In genomic region chr5:65390648-65391644, GRCm38 (mm10) we compare ENCODE assay signal across 8 mouse cellular contexts. TPM values are rescaled to one million over a fixed set of nuclear protein-coding genes. Genes with fewer than 3 reads are reported as not detected.
DNase-seq lines count a peak whose midpoint lies in the region; ATAC-seq and TF ChIP-seq lines count a peak whose summit lies in the region.

Rpl9 (minus strand) TSS chr5:65391444.
Lias (plus strand) TSS chr5:65391497.

- dilution Hi-C loops in CH12.LX (cut with MboI; ENCODE audit: extremely low pct_ligation_motif_present, extremely low pct_unique_long_range_greater_than_20kb, low sequenced_read_pairs), result no loop called here

- peak within 1 kb of the TSS; percentile 83 to 96 (median 94) for H3K4me3 ChIP-seq in CH12.LX (replicated peaks in 1 of 3; ENCODE audit: low read depth in 2 of 3, low read length in 2 of 3, poor library complexity in 1 of 3)
- peak within 1 kb of the TSS; percentile 97 for H3K4me3 ChIP-seq in forebrain, embryonic 11.5 days (ENCODE audit: low read depth, low read length)
- H3K4me3 ChIP-seq in heart, embryonic 16.5 days (ENCODE audit: low read length), result peak within 1 kb of the TSS; percentile 71
- peak within 1 kb of the TSS; percentile 94 for H3K4me3 ChIP-seq in liver, embryonic 15.5 days (replicated peaks)
- peak within 1 kb of the TSS; percentile 89 for H3K4me3 ChIP-seq in neural tube, embryonic 12.5 days

- WGBS in forebrain, embryonic 11.5 days, result under 1% methylated on average over 83 of the region's 83 CpGs
- under 1% methylated on average over 83 of the region's 83 CpGs for whole genome bisulfite sequencing in heart, embryonic 16.5 days
- under 1% methylated on average over 83 of the region's 83 CpGs for WGBS in liver, embryonic 15.5 days (ENCODE audit: insufficient replicate concordance)
- under 1% methylated on average over 83 of the region's 83 CpGs for WGBS in neural tube, embryonic 12.5 days

- no peak for TF ChIP-seq RAD21 in CH12.LX (IDR thresholded peaks at IDR 0.05; ENCODE audit: low read depth, low read length)

- peak within 1 kb of the TSS; percentile 99 for H3K4me2 ChIP-seq in CH12.LX (ENCODE audit: insufficient read depth, low read depth, poor library complexity, severe bottlenecking)
- peak within 1 kb of the TSS; percentile 80 for H3K4me2 ChIP-seq in forebrain, embryonic 11.5 days (ENCODE audit: low read depth, low read length, severe bottlenecking)
- peak within 1 kb of the TSS; percentile 89 for H3K4me2 ChIP-seq in heart, embryonic 16.5 days (ENCODE audit: low read depth, low read length)
- H3K4me2 ChIP-seq in liver, embryonic 15.5 days, result peak within 1 kb of the TSS; percentile 80
- peak within 1 kb of the TSS; percentile 87 for H3K4me2 ChIP-seq in neural tube, embryonic 12.5 days (replicated peaks)

- peak within 1 kb of the TSS; percentile 99 for H3K9ac ChIP-seq in CH12.LX (ENCODE audit: insufficient read depth, low read depth)
- peak within 1 kb of the TSS; percentile 98 for H3K9ac ChIP-seq in forebrain, embryonic 11.5 days (ENCODE audit: low read length)
- peak within 1 kb of the TSS; percentile 90 for H3K9ac ChIP-seq in heart, embryonic 16.5 days (ENCODE audit: low read length)
- H3K9ac ChIP-seq in liver, embryonic 15.5 days, result peak within 1 kb of the TSS; percentile 95
- H3K9ac ChIP-seq in neural tube, embryonic 12.5 days, result peak within 1 kb of the TSS; percentile 97

- TF ChIP-seq POLR2A in CH12.LX (IDR thresholded peaks at IDR 0.05; ENCODE audit: low read depth, low read length), result peak; percentile 99

- no peak for TF ChIP-seq EP300 in CH12.LX (IDR thresholded peaks at IDR 0.05; ENCODE audit: low read length)

- H3K36me3 ChIP-seq in CH12.LX (replicated peaks in 1 of 2; ENCODE audit: control insufficient read depth in 1 of 2, insufficient read depth in 1 of 2, low read length in 1 of 2), result peaks cover 41 to 57% of the 10 kb centered on the region in 2 experiments
- peaks cover 15% of the 10 kb centered on the region; the same call in 1 of the 2 replicates for H3K36me3 ChIP-seq in forebrain, embryonic 11.5 days (ENCODE audit: control insufficient read depth, insufficient read depth, low read length)
- peaks cover 36% of the 10 kb centered on the region for H3K36me3 ChIP-seq in heart, embryonic 16.5 days (ENCODE audit: control insufficient read depth, insufficient read depth)
- peaks cover 53% of the 10 kb centered on the region for H3K36me3 ChIP-seq in liver, embryonic 15.5 days (replicated peaks)
- H3K36me3 ChIP-seq in neural tube, embryonic 12.5 days, result peaks cover 37% of the 10 kb centered on the region

- peaks cover 0 to 27% of the 10 kb centered on the region in 2 experiments; a peak in 2 of 4 replicates for H3K4me1 ChIP-seq in CH12.LX (ENCODE audit: control insufficient read depth in 1 of 2, insufficient read depth in 2 of 2)
- peaks cover 7% of the 10 kb centered on the region for H3K4me1 ChIP-seq in forebrain, embryonic 11.5 days (replicated peaks; ENCODE audit: control insufficient read depth, insufficient read depth, low read length)
- peaks cover 23% of the 10 kb centered on the region for H3K4me1 ChIP-seq in heart, embryonic 16.5 days (ENCODE audit: control insufficient read depth, insufficient read depth, low read length)
- H3K4me1 ChIP-seq in liver, embryonic 15.5 days (replicated peaks), result peaks cover 30% of the 10 kb centered on the region
- peaks cover 12% of the 10 kb centered on the region for H3K4me1 ChIP-seq in neural tube, embryonic 12.5 days

- peaks cover 38% of the 10 kb centered on the region for H3K79me2 ChIP-seq in CH12.LX (replicated peaks; ENCODE audit: control insufficient read depth, extremely low read depth, insufficient read depth, poor library complexity, severe bottlenecking)

- DNase-seq in CH12.LX (ENCODE audit: extremely low read depth), result peak; percentile 96
- peak; percentile 95 for DNase-seq in c-Kit-positive CD71-positive TER-119-negative erythroid progenitor cells, embryonic 14.5 days (ENCODE audit: low read depth)
- DNase-seq in forebrain, embryonic 11.5 days (ENCODE audit: low spot score), result peak; percentile 99
- DNase-seq in kidney, postnatal 36 days, result peak; percentile 98 to 99
- peak; percentile 97 for DNase-seq in telencephalon, adult 2 months (ENCODE audit: low read depth, low spot score)

- ATAC-seq in forebrain, embryonic 11.5 days (replicated peaks; ENCODE audit: low FRiP score), result peak; percentile 97
- ATAC-seq in heart, embryonic 16.5 days (replicated peaks; ENCODE audit: extremely low read depth, insufficient read depth, low FRiP score), result peak; percentile 94
- ATAC-seq in liver, embryonic 15.5 days (ENCODE audit: insufficient read depth), result peak; percentile 94
- peak; percentile 97 for ATAC-seq in neural tube, embryonic 12.5 days (ENCODE audit: low FRiP score, low read depth)

- no peak for TF ChIP-seq CTCF in CH12.LX (conservative IDR thresholded peaks at IDR 0.05 in 1 of 2, IDR thresholded peaks at IDR 0.05 in 1 of 2; ENCODE audit: low read depth in 2 of 2, low read length in 2 of 2)

- peak within 1 kb of the TSS; percentile 70 for H3K27ac ChIP-seq in CH12.LX (ENCODE audit: insufficient read depth, low read depth)
- H3K27ac ChIP-seq in forebrain, embryonic 11.5 days (ENCODE audit: low read depth, low read length), result peak within 1 kb of the TSS; percentile 82
- H3K27ac ChIP-seq in heart, embryonic 16.5 days (ENCODE audit: low read length), result peak within 1 kb of the TSS; percentile 78
- peak within 1 kb of the TSS; percentile 77 for H3K27ac ChIP-seq in liver, embryonic 15.5 days (replicated peaks)
- H3K27ac ChIP-seq in neural tube, embryonic 12.5 days, result peak within 1 kb of the TSS; percentile 67; the same call in 1 of the 2 replicates

- H3K27me3 ChIP-seq in CH12.LX (replicated peaks), result no peaks in the 10 kb centered on the region
- no peaks in the 10 kb centered on the region for H3K27me3 ChIP-seq in forebrain, embryonic 11.5 days (ENCODE audit: control insufficient read depth, insufficient read depth, low read length)
- no peaks in the 10 kb centered on the region for H3K27me3 ChIP-seq in heart, embryonic 16.5 days (ENCODE audit: control insufficient read depth, insufficient read depth, low read length)
- no peaks in the 10 kb centered on the region for H3K27me3 ChIP-seq in liver, embryonic 15.5 days
- H3K27me3 ChIP-seq in neural tube, embryonic 12.5 days (replicated peaks), result no peaks in the 10 kb centered on the region

- no peaks in the 10 kb centered on the region for H3K9me3 ChIP-seq in CH12.LX (replicated peaks; ENCODE audit: low read length)
- no peaks in the 10 kb centered on the region for H3K9me3 ChIP-seq in forebrain, embryonic 11.5 days (ENCODE audit: control insufficient read depth, low read length)
- no peaks in the 10 kb centered on the region for H3K9me3 ChIP-seq in heart, embryonic 16.5 days (replicated peaks; ENCODE audit: control insufficient read depth, low read length)
- no peaks in the 10 kb centered on the region for H3K9me3 ChIP-seq in liver, embryonic 15.5 days (replicated peaks)
- no peaks in the 10 kb centered on the region for H3K9me3 ChIP-seq in neural tube, embryonic 12.5 days

- in situ Hi-C loops in CH12.LX (cut with MboI; ENCODE audit: low pct_ligation_motif_present, low pct_unique_long_range_greater_than_20kb, low sequenced_read_pairs), result loop anchor here (10.0 kb wide), 1 partner anchor 304 kb away; the partner anchor contains the start of gene Pds5a

TF ChIP-seq in CH12.LX, 34 proteins besides CTCF, POLR2A, EP300 and RAD21 (continues in another document):
- TF ChIP-seq USF2 (conservative IDR thresholded peaks at IDR 0.05; ENCODE audit: low read depth, low read length), result no peak
- peak; percentile 98 for TF ChIP-seq KAT2A (IDR thresholded peaks at IDR 0.05; ENCODE audit: insufficient replicate concordance, low read length)
- peak; percentile 68 for TF ChIP-seq JUND (conservative IDR thresholded peaks at IDR 0.05; ENCODE audit: low read depth, low read length)
- peak; percentile 98 for TF ChIP-seq TBP (conservative IDR thresholded peaks at IDR 0.05; ENCODE audit: low read depth, low read length)
- TF ChIP-seq MAFK (IDR thresholded peaks at IDR 0.05; ENCODE audit: insufficient replicate concordance, low read length), result no peak
- no peak; the same call in 1 of the 2 replicates for TF ChIP-seq RCOR1 (conservative IDR thresholded peaks at IDR 0.05; ENCODE audit: low read depth, low read length)
- no peak for TF ChIP-seq ZC3H11A (IDR thresholded peaks at IDR 0.05; ENCODE audit: low read depth, low read length)
- TF ChIP-seq MAZ (IDR thresholded peaks at IDR 0.05; ENCODE audit: low read depth, low read length), result peak; percentile 88; the same call in 1 of the 2 replicates
- TF ChIP-seq USF1 (IDR thresholded peaks at IDR 0.05; ENCODE audit: low read depth, low read length), result no peak
- peak; percentile 94 for TF ChIP-seq POLR2AphosphoS2 (IDR thresholded peaks at IDR 0.05; ENCODE audit: low read depth, low read length)
- peak; percentile 69; the same call in 1 of the 2 replicates for TF ChIP-seq CHD2 (IDR thresholded peaks at IDR 0.05; ENCODE audit: low read length)
- TF ChIP-seq MEF2A (IDR thresholded peaks at IDR 0.05; ENCODE audit: borderline replicate concordance, low read depth, low read length), result peak; percentile 89; the same call in 1 of the 2 replicates
- TF ChIP-seq JUN (IDR thresholded peaks at IDR 0.05; ENCODE audit: insufficient read depth, low read depth, low read length), result peak; percentile 8; the same call in 1 of the 2 replicates
- TF ChIP-seq ETS1 (conservative IDR thresholded peaks at IDR 0.05; ENCODE audit: low read depth, low read length), result peak; percentile 54; the same call in 1 of the 2 replicates
- TF ChIP-seq MYC (IDR thresholded peaks at IDR 0.05; ENCODE audit: low read depth, low read length), result peak; percentile 98

RNA-seq across cellular contexts. Expression of gene Rpl9, which starts in this region (rescaled TPM):
- total RNA-seq in CH12.LX (2012; rRNA removed) (2,286 and 2,418 TPM in 2 replicates), CH12.LX (2014; rRNA removed) (3,292 and 3,671 TPM in 2 replicates)
- polyA plus RNA-seq in CH12.LX (2012; ENCODE audit: insufficient read length, low read depth), result 1,001 and 1,107 TPM in 2 replicates
- polyA plus RNA-seq in forebrain, embryonic 11.5 days (2014; fragmentation: Nextera tagmentation; extraction: Ambion mirVana), result 874 and 891 TPM in 2 replicates
- polyA plus RNA-seq in heart, embryonic 16.5 days (2015; fragmentation: Nextera tagmentation; extraction: Ambion mirVana), result 586 and 596 TPM in 2 replicates
- 510 and 530 TPM in 2 replicates for polyA plus RNA-seq in liver, embryonic 15.5 days (2015; fragmentation: Nextera tagmentation; extraction: Ambion mirVana)
- polyA plus RNA-seq in neural tube, embryonic 12.5 days (2016; fragmentation: Nextera tagmentation; extraction: Ambion mirVana), result 677 and 706 TPM in 2 replicates

RNA-seq across cellular contexts. Expression of gene Lias, which starts in this region (rescaled TPM):
- 34.6 and 38.9 TPM in 2 replicates for total RNA-seq in CH12.LX (2012; rRNA removed)
- 57.7 and 66.4 TPM in 2 replicates for total RNA-seq in CH12.LX (2014; rRNA removed)
- 52.6 and 54.6 TPM in 2 replicates for polyA plus RNA-seq in CH12.LX (2012; ENCODE audit: insufficient read length, low read depth)
- polyA plus RNA-seq in forebrain, embryonic 11.5 days (2014; fragmentation: Nextera tagmentation; extraction: Ambion mirVana), result 67.5 and 70.0 TPM in 2 replicates
- 59.8 and 60.9 TPM in 2 replicates for polyA plus RNA-seq in heart, embryonic 16.5 days (2015; fragmentation: Nextera tagmentation; extraction: Ambion mirVana)
- 34.4 TPM in 2 replicates for polyA plus RNA-seq in liver, embryonic 15.5 days (2015; fragmentation: Nextera tagmentation; extraction: Ambion mirVana)
- 61.6 and 63.0 TPM in 2 replicates for polyA plus RNA-seq in neural tube, embryonic 12.5 days (2016; fragmentation: Nextera tagmentation; extraction: Ambion mirVana)

Comparison
In these comparisons a context has a peak if more than half of its experiments do, and no peak if none do; other contexts are left out.
1. Peak in every context shown above with its lines: DNase-seq, ATAC-seq, H3K4me3 ChIP-seq and H3K27ac ChIP-seq.